Mouse (Mus musculus) kidney, adult 2 months (tissue): Measurements from ENCODE around the gene Il9r. TPM values are rescaled to one million over a fixed set of nuclear protein-coding genes. Genes with fewer than 3 reads are reported as not detected.

ENCODE experiments used
- DNase-seq: peaks from one replicate; pipeline ENCODE4 v3.0.0; 2021
- H3K27ac ChIP-seq: fragments of 200-500 bp; 2 replicates; pipeline ENCODE4 v1.5.1; 2012; ENCODE audit warnings: low read depth, low read length, control low read depth, inconsistent platforms; ENCODE audit not compliant: insufficient read depth
- H3K27me3 ChIP-seq: fragments of 200-500 bp; replicated peaks from 2 replicates; pipeline ENCODE4 v1.6.1; 2012; ENCODE audit warnings: mild to moderate bottlenecking, moderate library complexity, low read length, inconsistent platforms; ENCODE audit not compliant: control insufficient read depth, insufficient read depth
- H3K36me3 ChIP-seq: fragments of 200-500 bp; 2 replicates; pipeline ENCODE4 v1.6.1; 2012; ENCODE audit warnings: mild to moderate bottlenecking, moderate library complexity, low read length, inconsistent platforms; ENCODE audit not compliant: control insufficient read depth, insufficient read depth
- H3K4me1 ChIP-seq: fragments of 200-500 bp; 2 replicates; pipeline ENCODE4 v1.6.1; 2011; ENCODE audit warnings: low read length; ENCODE audit not compliant: control insufficient read depth, insufficient read depth
- H3K4me3 ChIP-seq: fragments of 200-500 bp; 2 replicates; pipeline ENCODE4 v1.5.1; 2011; ENCODE audit warnings: mild to moderate bottlenecking, low read depth, low read length, control low read depth; ENCODE audit not compliant: insufficient read depth
- CTCF ChIP-seq: fragments of 200-500 bp; conservative IDR thresholded peaks from 2 replicates; pipeline ENCODE4 v1.5.1; 2011; ENCODE audit warnings: low read depth, mild to moderate bottlenecking, control low read depth, low read length, moderate library complexity, mixed read lengths; ENCODE audit not compliant: insufficient read depth, insufficient read length
- POLR2A ChIP-seq: fragments of 200-500 bp; IDR thresholded peaks from one replicate; pipeline ENCODE4 v1.6.1; 2011; ENCODE audit warnings: low read depth, low read length, control low read depth
- WGBS: fragments of 180-500 bp; shearing (Covaris S2); methylation state at CpG from one replicate; pipeline ENCODE4 v1.1.7; 2018; 5-methylcytosine and 5-hydroxymethylcytosine counted together
- polyA plus RNA-seq: library from polyadenylated mRNA; depleted of rRNA; stranded (reverse); fragments of >200 nt; gene quantifications from 2 replicates; pipeline ENCODE4 v1.2.3, GENCODE M21; 2012

The Il9r gene
- polyA plus RNA-seq, 1 experiment, result 0.58 TPM

DNA sequence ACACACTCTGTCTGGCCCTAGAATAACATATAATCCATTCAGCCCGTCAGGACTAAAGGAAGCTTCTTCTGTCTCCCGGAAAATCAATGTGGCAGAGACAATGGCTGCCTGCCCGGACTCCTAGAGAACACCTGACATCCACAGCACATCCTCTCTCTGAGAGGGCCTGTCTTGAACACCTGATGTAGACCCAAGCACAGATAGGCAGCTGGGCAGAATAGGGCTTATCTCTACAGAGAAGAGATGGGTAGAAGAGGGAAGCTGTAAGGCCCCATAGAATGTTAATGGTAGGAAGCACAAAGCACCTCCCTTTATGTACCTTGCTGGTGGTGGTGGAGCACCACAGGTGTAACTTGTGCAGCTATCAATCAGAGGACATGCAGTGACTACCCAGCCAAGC, 42.1 kb upstream of the Il9r start:
- Histone ChIP-seq H3K27ac (no peak overlapping the region), H3K27me3 (no peaks in the 10 kb centered on the region), H3K4me1 (peaks cover 5% of the 10 kb centered on the region; the same call in 1 of the 2 replicates), H3K36me3 (no peaks in the 10 kb centered on the region; the same call in 1 of the 2 replicates), H3K4me3 (no peak overlapping the region)
- 84% methylated on average over 3 of the region's 3 CpGs for WGBS
- no peak for TF ChIP-seq CTCF
- TF ChIP-seq POLR2A, result no peak
- no peak for DNase-seq

- Histone ChIP-seq H3K4me3 (no peak overlapping the region), H3K27me3 (no peaks in the 10 kb centered on the region), H3K27ac (peak overlapping the region; percentile 20; the same call in 1 of the 2 replicates), H3K36me3 (no peaks in the 10 kb centered on the region; the same call in 1 of the 2 replicates), H3K4me1 (peaks cover 13% of the 10 kb centered on the region; the same call in 1 of the 2 replicates)
- TF ChIP-seq POLR2A, result no peak
- TF ChIP-seq CTCF, result no peak
- DNase-seq, result peak; percentile 69
Observed at GRCm38 (mm10) chr11:32241391-32241790, 41.3 kb upstream of the Il9r start.

DNA sequence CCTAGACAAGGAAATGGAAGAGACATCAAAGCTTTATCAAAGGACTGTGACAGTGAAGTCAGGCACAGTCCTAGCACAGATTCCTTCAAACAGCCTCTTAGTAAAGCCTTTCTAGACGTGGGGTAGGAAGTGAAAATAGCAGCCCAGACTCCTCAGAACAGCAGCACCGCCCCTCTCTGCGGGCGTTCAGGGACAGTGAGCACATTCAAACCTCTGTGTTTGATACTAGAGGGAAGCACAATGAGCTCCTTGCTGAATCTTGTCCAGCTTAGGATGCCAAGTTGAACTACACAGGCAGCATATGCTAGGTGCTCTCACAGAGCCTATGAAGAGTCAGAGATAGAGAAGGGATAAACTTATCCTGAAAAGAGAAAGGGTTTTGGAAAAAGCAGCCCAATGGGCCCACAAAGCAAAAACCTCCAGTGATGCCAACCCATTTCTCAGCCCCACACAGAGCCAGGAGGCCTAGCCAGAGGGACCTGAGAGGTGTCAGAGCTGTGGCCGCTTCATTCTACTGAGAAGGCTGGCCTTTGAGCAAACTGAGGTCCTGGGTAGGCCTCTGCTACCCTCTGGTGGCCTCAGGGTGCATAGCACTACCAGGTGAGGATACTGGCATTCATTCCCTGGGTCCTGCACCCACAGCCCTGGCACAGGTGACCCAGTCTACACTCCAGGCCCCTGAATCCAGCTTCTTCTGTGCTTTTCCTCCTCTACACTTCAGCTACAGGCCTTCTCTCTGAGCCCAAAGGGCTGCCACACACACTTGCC, 38.2 kb upstream of the Il9r start:
- H3K27me3 ChIP-seq, result no peaks in the 10 kb centered on the region
- peaks cover 22% of the 10 kb centered on the region for H3K4me1 ChIP-seq
- no peak overlapping the region for H3K4me3 ChIP-seq
- no peak overlapping the region for H3K27ac ChIP-seq
- no peaks in the 10 kb centered on the region; the same call in 1 of the 2 replicates for H3K36me3 ChIP-seq
- 56% methylated on average over 5 of the region's 5 CpGs for WGBS
- peak; percentile 85 for DNase-seq
- no peak for TF ChIP-seq POLR2A
- TF ChIP-seq CTCF, result peak; percentile 98

DNA sequence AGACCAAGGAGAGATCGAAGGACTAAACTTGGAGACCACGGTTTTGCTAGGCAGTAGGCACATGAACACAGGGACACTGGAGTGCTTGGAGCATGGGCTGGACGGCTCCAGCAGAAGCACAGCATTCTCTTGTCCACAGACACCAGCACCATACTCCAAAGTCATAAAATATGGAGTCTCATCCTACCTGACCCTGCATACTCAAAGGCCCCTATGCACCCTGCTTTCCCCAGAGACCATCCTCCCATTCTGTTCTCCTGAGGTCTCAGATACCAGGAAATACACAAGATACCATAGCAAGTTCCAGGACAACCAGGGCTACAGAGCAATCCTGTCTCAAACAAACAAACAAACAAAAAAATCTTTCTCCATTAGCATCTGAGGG, 37.3 kb upstream of the Il9r start:
- H3K36me3 ChIP-seq, result no peaks in the 10 kb centered on the region; the same call in 1 of the 2 replicates
- no peak for TF ChIP-seq CTCF
- no peak for TF ChIP-seq POLR2A
- DNase-seq, result no peak
- H3K4me3 ChIP-seq, result no peak overlapping the region
- WGBS, result 81% methylated on average over 3 of the region's 3 CpGs
- no peaks in the 10 kb centered on the region for H3K27me3 ChIP-seq
- H3K27ac ChIP-seq, result no peak overlapping the region
- peaks cover 22% of the 10 kb centered on the region for H3K4me1 ChIP-seq

- H3K36me3 ChIP-seq, result no peaks in the 10 kb centered on the region; the same call in 1 of the 2 replicates
- no peak overlapping the region for H3K4me3 ChIP-seq
- H3K4me1 ChIP-seq, result peaks cover 22% of the 10 kb centered on the region
- no peak overlapping the region for H3K27ac ChIP-seq
- TF ChIP-seq CTCF (peak; percentile 58), POLR2A (no peak)
- no peaks in the 10 kb centered on the region for H3K27me3 ChIP-seq
- DNase-seq, result peak; percentile 64
- WGBS, result 48% methylated on average over 9 of the region's 9 CpGs
Observed at GRCm38 (mm10) chr11:32236712-32237410, 36.8 kb upstream of the Il9r start.

GRCm38 (mm10) chr11:32236132-32236531, 36.1 kb upstream of the Il9r start:
- no peaks in the 10 kb centered on the region; the same call in 1 of the 2 replicates for H3K36me3 ChIP-seq
- 67% methylated on average over 2 of the region's 2 CpGs for WGBS
- H3K27me3 ChIP-seq, result no peaks in the 10 kb centered on the region
- TF ChIP-seq CTCF (no peak), POLR2A (no peak)
- DNase-seq, result no peak
- peak overlapping the region; percentile 29 for H3K27ac ChIP-seq
- H3K4me3 ChIP-seq, result no peak overlapping the region
- peaks cover 19% of the 10 kb centered on the region for H3K4me1 ChIP-seq

- no peaks in the 10 kb centered on the region; the same call in 1 of the 2 replicates for H3K36me3 ChIP-seq
- no peak overlapping the region for H3K4me3 ChIP-seq
- H3K27ac ChIP-seq, result no peak overlapping the region
- peaks cover 19% of the 10 kb centered on the region for H3K4me1 ChIP-seq
- TF ChIP-seq POLR2A (no peak), CTCF (no peak)
- no peaks in the 10 kb centered on the region for H3K27me3 ChIP-seq
- DNase-seq, result peak; percentile 94
- WGBS, result 25% methylated on average over 3 of the region's 3 CpGs
Observed at GRCm38 (mm10) chr11:32235646-32236045, 35.6 kb upstream of the Il9r start.
